Mouse (Mus musculus): ENCODE data around the gene Gm815. TPM values are rescaled to one million over a fixed set of nuclear protein-coding genes. Genes with fewer than 3 reads are reported as not detected.
A peak's percentile ranks its signal among the peaks of the same experiment; 100 is the strongest.

Gene Gm815
- polyA plus RNA-seq (2015; fragmentation: Nextera tagmentation; extraction: Ambion mirVana), result not detected in 2 replicates

GRCm38 (mm10) chr19:26885616-26886015, at the start of gene Gm815:
TSS of gene Gm815 (plus strand) at chr19:26885881.
- no peaks in the 10 kb centered on the region for H3K27me3 ChIP-seq (ENCODE audit: control insufficient read depth, insufficient read depth, low read length)
- H3K9me3 ChIP-seq (replicated peaks; ENCODE audit: control insufficient read depth, low read length), result no peaks in the 10 kb centered on the region
- no peak within 1 kb of the TSS for H3K9ac ChIP-seq (ENCODE audit: low read length)
- WGBS, result 79% methylated on average over 6 of the region's 6 CpGs
- H3K4me3 ChIP-seq (replicated peaks; ENCODE audit: low read length), result no peak within 1 kb of the TSS
- no peak within 1 kb of the TSS for H3K4me2 ChIP-seq (ENCODE audit: low read depth, low read length)
- no peaks in the 10 kb centered on the region for H3K36me3 ChIP-seq (ENCODE audit: control insufficient read depth, insufficient read depth, low read length)
- H3K27ac ChIP-seq (ENCODE audit: low read length), result no peak within 1 kb of the TSS
- no peak for ATAC-seq (ENCODE audit: insufficient read depth, low FRiP score)
- no peaks in the 10 kb centered on the region for H3K4me1 ChIP-seq (ENCODE audit: control insufficient read depth, insufficient read depth, low read length)

- Histone ChIP-seq H3K4me1 (ENCODE audit: control insufficient read depth, insufficient read depth, low read length) (no peaks in the 10 kb centered on the region), H3K4me3 (replicated peaks; ENCODE audit: low read length) (no peak overlapping the region), H3K4me2 (ENCODE audit: low read depth, low read length) (no peak overlapping the region), H3K9ac (ENCODE audit: low read length) (no peak overlapping the region), H3K27ac (ENCODE audit: low read length) (no peak overlapping the region), H3K36me3 (ENCODE audit: control insufficient read depth, insufficient read depth, low read length) (no peaks in the 10 kb centered on the region), H3K27me3 (ENCODE audit: control insufficient read depth, insufficient read depth, low read length) (no peaks in the 10 kb centered on the region), H3K9me3 (replicated peaks; ENCODE audit: control insufficient read depth, low read length) (no peaks in the 10 kb centered on the region; the same call in 1 of the 2 replicates)
- 65% methylated on average over 1 of the region's 1 CpGs for WGBS
- ATAC-seq (ENCODE audit: insufficient read depth, low FRiP score), result no peak
Observed at GRCm38 (mm10) chr19:26837626-26838025, 48.1 kb upstream of the Gm815 start.

- no peaks in the 10 kb centered on the region for H3K36me3 ChIP-seq (ENCODE audit: control insufficient read depth, insufficient read depth, low read length)
- no peak for ATAC-seq (ENCODE audit: insufficient read depth, low FRiP score)
- H3K4me1 ChIP-seq (ENCODE audit: control insufficient read depth, insufficient read depth, low read length), result peaks cover 10% of the 10 kb centered on the region; the same call in 1 of the 2 replicates
- H3K9ac ChIP-seq (ENCODE audit: low read length), result no peak overlapping the region
- no peaks in the 10 kb centered on the region; the same call in 1 of the 2 replicates for H3K9me3 ChIP-seq (replicated peaks; ENCODE audit: control insufficient read depth, low read length)
- WGBS, result 86% methylated on average over 6 of the region's 6 CpGs
- no peaks in the 10 kb centered on the region for H3K27me3 ChIP-seq (ENCODE audit: control insufficient read depth, insufficient read depth, low read length)
- H3K27ac ChIP-seq (ENCODE audit: low read length), result peak overlapping the region; percentile 46; the same call in 1 of the 2 replicates
- no peak overlapping the region for H3K4me3 ChIP-seq (replicated peaks; ENCODE audit: low read length)
- H3K4me2 ChIP-seq (ENCODE audit: low read depth, low read length), result no peak overlapping the region
Observed at GRCm38 (mm10) chr19:26843896-26844295, 41.8 kb upstream of the Gm815 start.

- H3K27me3 ChIP-seq (ENCODE audit: control insufficient read depth, insufficient read depth, low read length), result no peaks in the 10 kb centered on the region
- H3K4me3 ChIP-seq (replicated peaks; ENCODE audit: low read length), result peak overlapping the region; percentile 61; the same call in 1 of the 2 replicates
- H3K27ac ChIP-seq (ENCODE audit: low read length), result peak overlapping the region; percentile 96
- H3K36me3 ChIP-seq (ENCODE audit: control insufficient read depth, insufficient read depth, low read length), result no peaks in the 10 kb centered on the region
- peak overlapping the region; percentile 56; the same call in 1 of the 2 replicates for H3K4me2 ChIP-seq (ENCODE audit: low read depth, low read length)
- H3K9me3 ChIP-seq (replicated peaks; ENCODE audit: control insufficient read depth, low read length), result no peaks in the 10 kb centered on the region
- 13% methylated on average over 8 of the region's 8 CpGs for WGBS
- no peak overlapping the region for H3K9ac ChIP-seq (ENCODE audit: low read length)
- H3K4me1 ChIP-seq (ENCODE audit: control insufficient read depth, insufficient read depth, low read length), result peaks cover 10% of the 10 kb centered on the region; the same call in 1 of the 2 replicates
- peak; percentile 54; the same call in 1 of the 2 replicates for ATAC-seq (ENCODE audit: insufficient read depth, low FRiP score)
Observed at GRCm38 (mm10) chr19:26844813-26845212, 40.9 kb upstream of the Gm815 start.

GRCm38 (mm10) chr19:26845276-26846016, 40.2 kb upstream of the Gm815 start:
- Histone ChIP-seq H3K9me3 (replicated peaks; ENCODE audit: control insufficient read depth, low read length) (no peaks in the 10 kb centered on the region), H3K4me1 (ENCODE audit: control insufficient read depth, insufficient read depth, low read length) (peaks cover 10% of the 10 kb centered on the region; the same call in 1 of the 2 replicates), H3K36me3 (ENCODE audit: control insufficient read depth, insufficient read depth, low read length) (no peaks in the 10 kb centered on the region), H3K4me3 (replicated peaks; ENCODE audit: low read length) (peak overlapping the region; percentile 61), H3K9ac (ENCODE audit: low read length) (peak overlapping the region; percentile 75), H3K4me2 (ENCODE audit: low read depth, low read length) (peak overlapping the region; percentile 56), H3K27me3 (ENCODE audit: control insufficient read depth, insufficient read depth, low read length) (no peaks in the 10 kb centered on the region), H3K27ac (ENCODE audit: low read length) (peak overlapping the region; percentile 96)
- peak; percentile 91 for ATAC-seq (ENCODE audit: insufficient read depth, low FRiP score)
- WGBS, result 0% methylated on average over 16 of the region's 16 CpGs

- peak overlapping the region; percentile 56 for H3K4me2 ChIP-seq (ENCODE audit: low read depth, low read length)
- no peaks in the 10 kb centered on the region for H3K27me3 ChIP-seq (ENCODE audit: control insufficient read depth, insufficient read depth, low read length)
- H3K9ac ChIP-seq (ENCODE audit: low read length), result peak overlapping the region; percentile 75
- no peaks in the 10 kb centered on the region for H3K36me3 ChIP-seq (ENCODE audit: control insufficient read depth, insufficient read depth, low read length)
- H3K4me3 ChIP-seq (replicated peaks; ENCODE audit: low read length), result peak overlapping the region; percentile 61
- no peaks in the 10 kb centered on the region for H3K9me3 ChIP-seq (replicated peaks; ENCODE audit: control insufficient read depth, low read length)
- H3K4me1 ChIP-seq (ENCODE audit: control insufficient read depth, insufficient read depth, low read length), result peaks cover 11% of the 10 kb centered on the region; the same call in 1 of the 2 replicates
- WGBS, result 2% methylated on average over 1 of the region's 1 CpGs
- peak overlapping the region; percentile 96 for H3K27ac ChIP-seq (ENCODE audit: low read length)
- ATAC-seq (ENCODE audit: insufficient read depth, low FRiP score), result no peak
Observed at GRCm38 (mm10) chr19:26846017-26846285, 39.7 kb upstream of the Gm815 start.

- 47% methylated on average over 10 of the region's 10 CpGs for WGBS
Observed at GRCm38 (mm10) chr19:26851017-26851782, 34.5 kb upstream of the Gm815 start.

GRCm38 (mm10) chr19:26852325-26852900, 33.3 kb upstream of the Gm815 start:
- H3K27ac ChIP-seq (ENCODE audit: low read length), result peak overlapping the region; percentile 29; the same call in 1 of the 2 replicates
- H3K9me3 ChIP-seq (replicated peaks; ENCODE audit: control insufficient read depth, low read length), result no peaks in the 10 kb centered on the region
- H3K4me3 ChIP-seq (replicated peaks; ENCODE audit: low read length), result no peak overlapping the region
- no peak overlapping the region for H3K4me2 ChIP-seq (ENCODE audit: low read depth, low read length)
- H3K4me1 ChIP-seq (ENCODE audit: control insufficient read depth, insufficient read depth, low read length), result peaks cover 9% of the 10 kb centered on the region; the same call in 1 of the 2 replicates
- H3K27me3 ChIP-seq (ENCODE audit: control insufficient read depth, insufficient read depth, low read length), result no peaks in the 10 kb centered on the region
- no peaks in the 10 kb centered on the region for H3K36me3 ChIP-seq (ENCODE audit: control insufficient read depth, insufficient read depth, low read length)
- no peak; the same call in 1 of the 2 replicates for ATAC-seq (ENCODE audit: insufficient read depth, low FRiP score)
- WGBS, result 41% methylated on average over 10 of the region's 10 CpGs
- no peak overlapping the region for H3K9ac ChIP-seq (ENCODE audit: low read length)

More at GRCm38 (mm10) chr19:26851017-26851782, 34.5 kb upstream of the Gm815 start:
- no peak overlapping the region for H3K4me2 ChIP-seq (ENCODE audit: low read depth, low read length)
- no peaks in the 10 kb centered on the region for H3K9me3 ChIP-seq (replicated peaks; ENCODE audit: control insufficient read depth, low read length)
- no peak overlapping the region for H3K4me3 ChIP-seq (replicated peaks; ENCODE audit: low read length)
- no peaks in the 10 kb centered on the region for H3K36me3 ChIP-seq (ENCODE audit: control insufficient read depth, insufficient read depth, low read length)
- H3K27me3 ChIP-seq (ENCODE audit: control insufficient read depth, insufficient read depth, low read length), result no peaks in the 10 kb centered on the region
- ATAC-seq (ENCODE audit: insufficient read depth, low FRiP score), result peak; percentile 68
- peak overlapping the region; percentile 80 for H3K27ac ChIP-seq (ENCODE audit: low read length)
- no peak overlapping the region for H3K9ac ChIP-seq (ENCODE audit: low read length)
- peaks cover 10% of the 10 kb centered on the region; the same call in 1 of the 2 replicates for H3K4me1 ChIP-seq (ENCODE audit: control insufficient read depth, insufficient read depth, low read length)
